Mouse (Mus musculus) limb, embryonic 15.5 days (tissue): ENCODE results near the gene Bbs12. TPM values are rescaled to one million over a fixed set of nuclear protein-coding genes. Genes with fewer than 3 reads are reported as not detected.

Experiments used
- ATAC-seq: fragments of 200-750 bp; cut with Nextera tagmentation; 2 replicates; pipeline ENCODE4 v1.8.0; 2017; ENCODE audit warnings: low read depth, moderate TSS enrichment; ENCODE audit not compliant: insufficient number of reproducible peaks, low FRiP score, low TSS enrichment
- H3K27ac ChIP-seq: fragments of 300-500 bp; sonication (generic); 2 replicates; pipeline ENCODE4 v1.5.1; 2015; ENCODE audit warnings: moderate library complexity, mild to moderate bottlenecking, inconsistent platforms
- H3K27me3 ChIP-seq: fragments of 300-500 bp; sonication (generic); 2 replicates; pipeline ENCODE4 v1.6.1; 2015; ENCODE audit warnings: inconsistent platforms
- H3K36me3 ChIP-seq: fragments of 300-500 bp; sonication (generic); 2 replicates; pipeline ENCODE4 v1.6.1; 2015; ENCODE audit warnings: inconsistent platforms
- H3K4me1 ChIP-seq: fragments of 300-500 bp; sonication (generic); 2 replicates; pipeline ENCODE4 v1.6.1; 2015; ENCODE audit warnings: inconsistent platforms
- H3K4me2 ChIP-seq: fragments of 300-500 bp; sonication (generic); 2 replicates; pipeline ENCODE4 v1.6.1; 2015; ENCODE audit warnings: mild to moderate bottlenecking, inconsistent platforms
- H3K4me3 ChIP-seq: fragments of 300-500 bp; sonication (generic); 2 replicates; pipeline ENCODE4 v1.5.1; 2015; ENCODE audit warnings: mild to moderate bottlenecking, inconsistent platforms
- H3K9ac ChIP-seq: fragments of 300-500 bp; sonication (generic); 2 replicates; pipeline ENCODE4 v1.6.1; 2015; ENCODE audit warnings: inconsistent platforms
- H3K9me3 ChIP-seq: fragments of 300-500 bp; sonication (generic); 2 replicates; pipeline ENCODE4 v1.6.1; 2016; ENCODE audit warnings: inconsistent platforms
- WGBS: fragments of 180-500 bp; shearing (Covaris S2); methylation state at CpG from one replicate; pipeline ENCODE4 v1.1.7; 2015; 5-methylcytosine and 5-hydroxymethylcytosine counted together
- polyA plus RNA-seq: library from polyadenylated mRNA; unstranded; fragments of >200 nt; fragmentation: Nextera tagmentation; extraction: Ambion mirVana; gene quantifications from 2 replicates; pipeline ENCODE4 v1.2.1, GENCODE M21; 2015

Gene Bbs12
- polyA plus RNA-seq, 1 experiment from 2014 or later = 8.0 TPM

DNA sequence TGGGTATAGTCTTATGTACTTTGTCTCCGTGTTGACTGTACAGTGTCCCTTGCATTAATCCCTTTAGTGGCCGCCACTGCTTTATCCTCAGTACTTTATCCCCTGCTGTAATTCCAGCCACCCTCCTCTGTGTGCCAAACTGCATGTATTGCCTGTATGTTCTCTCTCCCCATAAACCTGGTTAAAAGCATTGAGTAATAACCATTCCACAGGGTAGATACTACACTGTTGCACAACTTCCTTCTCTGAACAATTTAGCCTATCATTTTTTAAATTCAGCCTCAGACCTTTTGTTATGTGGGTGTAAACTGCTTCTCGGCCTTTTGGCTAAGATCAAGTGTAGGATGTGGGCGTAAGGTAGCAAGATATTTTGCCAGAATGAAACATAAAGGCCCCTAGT, 52.8 kb downstream of the Bbs12 start:
- Histone ChIP-seq H3K27ac (no peak overlapping the region), H3K9me3 (no peaks in the 10 kb centered on the region), H3K9ac (no peak overlapping the region), H3K27me3 (no peaks in the 10 kb centered on the region), H3K4me3 (no peak overlapping the region), H3K4me2 (no peak overlapping the region), H3K36me3 (no peaks in the 10 kb centered on the region), H3K4me1 (peaks cover 18% of the 10 kb centered on the region)
- WGBS = 81% methylated on average over 4 of the region's 4 CpGs
- ATAC-seq = no peak

DNA sequence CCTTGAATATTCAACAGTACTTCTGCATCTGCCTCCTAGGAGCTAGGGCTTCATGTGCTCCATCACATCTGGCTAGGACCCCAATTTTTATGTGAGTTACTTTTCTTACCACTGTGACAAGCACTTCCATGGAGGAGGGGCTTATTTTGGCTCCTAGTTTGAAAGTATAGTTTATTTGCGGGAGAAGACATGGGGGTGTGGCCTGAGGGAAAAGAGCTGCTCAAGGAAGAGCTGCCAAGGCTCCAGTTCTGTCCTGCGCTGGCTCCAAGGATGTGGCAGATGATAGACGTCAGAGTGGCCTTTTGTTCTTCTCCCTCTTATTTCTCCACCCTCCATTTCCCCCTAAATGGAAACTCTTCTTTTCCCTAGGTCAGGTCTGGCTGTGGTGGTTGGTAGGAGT, 53.6 kb downstream of the Bbs12 start:
- Histone ChIP-seq H3K27ac (no peak overlapping the region), H3K9me3 (no peaks in the 10 kb centered on the region), H3K4me3 (no peak overlapping the region), H3K36me3 (no peaks in the 10 kb centered on the region), H3K9ac (no peak overlapping the region), H3K4me1 (peaks cover 16% of the 10 kb centered on the region), H3K27me3 (no peaks in the 10 kb centered on the region), H3K4me2 (no peak overlapping the region)
- WGBS = 28% methylated on average over 3 of the region's 3 CpGs
- ATAC-seq = no peak

DNA sequence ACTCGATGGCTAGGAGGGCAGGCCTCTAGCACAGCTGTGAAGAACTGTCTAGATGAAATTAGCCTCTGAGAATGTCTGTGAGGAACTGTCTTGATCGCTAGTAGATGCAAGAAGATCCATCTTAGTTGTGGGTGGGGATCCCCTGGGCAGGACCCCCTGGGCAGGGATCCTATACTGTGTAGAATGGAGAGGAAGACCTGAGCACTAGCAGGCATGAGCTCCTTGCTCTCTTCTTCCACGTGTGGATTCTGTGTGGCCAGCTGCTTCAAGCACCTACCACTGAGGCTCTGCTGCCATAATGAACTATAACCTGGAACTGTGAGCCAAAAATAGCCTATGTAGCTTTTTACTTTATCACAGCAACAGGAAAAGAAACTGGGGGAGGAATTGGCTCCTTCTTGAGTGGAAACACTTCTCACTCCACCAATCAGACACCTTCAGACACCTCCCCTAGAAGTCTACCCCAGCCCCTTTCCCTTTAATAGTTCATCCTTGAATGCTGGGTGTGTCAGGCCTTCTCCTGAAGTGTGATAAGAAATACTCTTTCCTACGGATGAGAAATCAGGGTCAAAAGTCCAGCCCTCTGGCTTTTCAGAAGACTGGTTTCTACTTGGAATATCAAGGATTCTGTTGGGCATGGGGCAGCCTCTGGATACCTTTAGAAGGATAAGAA, 54.2 kb downstream of the Bbs12 start:
- no peak for ATAC-seq
- 55% methylated on average over 4 of the region's 4 CpGs for WGBS
- H3K4me1 ChIP-seq = peaks cover 16% of the 10 kb centered on the region
- H3K9me3 ChIP-seq = no peaks in the 10 kb centered on the region
- H3K4me3 ChIP-seq = no peak overlapping the region
- no peaks in the 10 kb centered on the region for H3K36me3 ChIP-seq
- H3K9ac ChIP-seq = no peak overlapping the region
- H3K27me3 ChIP-seq = no peaks in the 10 kb centered on the region
- H3K27ac ChIP-seq = no peak overlapping the region
- no peak overlapping the region for H3K4me2 ChIP-seq

DNA sequence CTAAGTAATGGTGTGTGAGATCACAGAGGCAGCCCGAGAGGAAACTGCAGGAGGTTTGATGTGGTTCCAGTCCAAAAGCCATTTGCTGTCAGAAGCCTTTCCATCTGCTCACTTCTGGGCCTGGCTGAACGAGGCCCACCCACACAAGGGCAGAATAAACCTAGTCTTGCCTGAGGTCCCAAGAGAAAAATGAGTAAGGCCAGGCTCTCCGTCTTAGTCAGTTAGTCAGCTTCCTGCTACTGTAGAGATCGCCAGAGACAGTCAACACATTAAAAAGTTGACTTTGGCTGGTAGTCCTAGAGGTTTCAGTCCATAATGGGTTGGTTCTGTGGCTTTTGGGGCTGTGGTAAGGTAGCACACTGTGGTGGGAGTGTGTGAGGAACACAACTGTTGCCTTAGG, 58.1 kb downstream of the Bbs12 start:
- H3K27ac ChIP-seq = no peak overlapping the region
- WGBS = 30% methylated on average over 4 of the region's 4 CpGs

More for the DNA sequence above, 58.1 kb downstream of the Bbs12 start:
- peak; percentile 49; the same call in 1 of the 2 replicates for ATAC-seq
- Histone ChIP-seq H3K4me1 (peaks cover 31% of the 10 kb centered on the region), H3K36me3 (no peaks in the 10 kb centered on the region), H3K9me3 (no peaks in the 10 kb centered on the region), H3K4me3 (no peak overlapping the region), H3K27me3 (no peaks in the 10 kb centered on the region), H3K9ac (no peak overlapping the region), H3K4me2 (no peak overlapping the region)

Other genes starting within 250 kb of the Bbs12 start
- 0.37 and 0.46 TPM in 2 replicates for gene Adad1, start 249.0 kb upstream of the Bbs12 start, polyA plus RNA-seq
- 0.21 and 0.36 TPM in 2 replicates for gene Il2, start 186.6 kb upstream of the Bbs12 start, polyA plus RNA-seq
- not detected in 2 replicates for gene Il21, start 79.9 kb upstream of the Bbs12 start, polyA plus RNA-seq
- 2.5 and 3.5 TPM in 2 replicates for gene Cetn4, start 154 bp downstream of the Bbs12 start, polyA plus RNA-seq
- gene Fgf2, start 35.8 kb downstream of the Bbs12 start, polyA plus RNA-seq = 5.6 and 7.5 TPM in 2 replicates
- gene Spata5, start 107.3 kb downstream of the Bbs12 start, polyA plus RNA-seq = 33.9 and 36.1 TPM in 2 replicates
- 4.9 and 5.0 TPM in 2 replicates for gene Nudt6, start 107.7 kb downstream of the Bbs12 start, polyA plus RNA-seq